Mouse (Mus musculus): ENCODE measurements around the gene Cd151. TPM values are rescaled to one million over a fixed set of nuclear protein-coding genes. Genes with fewer than 3 reads are reported as not detected.
A peak's percentile ranks its signal among the peaks of the same experiment; 100 is the strongest.

Gene Cd151
- total RNA-seq, 2 experiments from 2014 or later: 30.7 to 31.4 TPM

- intact Hi-C loops (cut with DNase I): no loop called here
- H3K27ac ChIP-seq: no peak overlapping the region
- peak in 1 of 2 experiments; percentile 7 for DNase-seq (ENCODE audit: extremely low spot score in 1 of 2, low spot score in 2 of 2)
- H3K4me3 ChIP-seq: no peak overlapping the region
- no peak for TF ChIP-seq CTCF (IDR thresholded peaks at IDR 0.05)
These were observed 19.9 kb downstream of the Cd151 start for GRCm38 (mm10) chr7:141487141-141487540.

- no peak for DNase-seq (ENCODE audit: extremely low spot score in 1 of 2, low spot score in 2 of 2)
- no peak overlapping the region for H3K4me3 ChIP-seq
- intact Hi-C loops (cut with DNase I): no loop called here
- TF ChIP-seq CTCF (IDR thresholded peaks at IDR 0.05): peak; percentile 31
- no peak overlapping the region for H3K27ac ChIP-seq
These were observed 24.0 kb downstream of the Cd151 start for GRCm38 (mm10) chr7:141491151-141491550.

GRCm38 (mm10) chr7:141492738-141493137, 25.5 kb downstream of the Cd151 start:
- intact Hi-C loops (cut with DNase I): no loop called here
- no peak overlapping the region for H3K27ac ChIP-seq
- DNase-seq (ENCODE audit: extremely low spot score in 1 of 2, low spot score in 2 of 2): no peak
- no peak overlapping the region for H3K4me3 ChIP-seq
- no peak for TF ChIP-seq CTCF (IDR thresholded peaks at IDR 0.05)

GRCm38 (mm10) chr7:141493729-141494128, 26.5 kb downstream of the Cd151 start:
- H3K4me3 ChIP-seq: no peak overlapping the region
- intact Hi-C loops (cut with DNase I): no loop called here
- no peak overlapping the region for H3K27ac ChIP-seq
- no peak for DNase-seq (ENCODE audit: extremely low spot score in 1 of 2, low spot score in 2 of 2)
- no peak for TF ChIP-seq CTCF (IDR thresholded peaks at IDR 0.05)

- no peak for TF ChIP-seq CTCF (IDR thresholded peaks at IDR 0.05)
- intact Hi-C loops (cut with DNase I): no loop called here
- H3K27ac ChIP-seq: no peak overlapping the region
- no peak for DNase-seq (ENCODE audit: extremely low spot score in 1 of 2, low spot score in 2 of 2)
- H3K4me3 ChIP-seq: no peak overlapping the region
These were observed 28.2 kb downstream of the Cd151 start for GRCm38 (mm10) chr7:141495379-141495778.

- H3K27ac ChIP-seq: no peak overlapping the region
- DNase-seq (ENCODE audit: extremely low spot score in 1 of 2, low spot score in 2 of 2): no peak
- no peak for TF ChIP-seq CTCF (IDR thresholded peaks at IDR 0.05)
- H3K4me3 ChIP-seq: no peak overlapping the region
- intact Hi-C loops (cut with DNase I): no loop called here
These were observed 28.7 kb downstream of the Cd151 start for GRCm38 (mm10) chr7:141495940-141496339.

- H3K27ac ChIP-seq: no peak overlapping the region
- no peak for TF ChIP-seq CTCF (IDR thresholded peaks at IDR 0.05)
These were observed 30.4 kb downstream of the Cd151 start for GRCm38 (mm10) chr7:141497600-141497999.

GRCm38 (mm10) chr7:141501820-141502555, 34.8 kb downstream of the Cd151 start:
- no peak for TF ChIP-seq CTCF (IDR thresholded peaks at IDR 0.05)
- intact Hi-C loops (cut with DNase I): no loop called here
- Histone ChIP-seq H3K4me3 (no peak overlapping the region), H3K27ac (no peak overlapping the region)
- no peak for DNase-seq (ENCODE audit: extremely low spot score in 1 of 2, low spot score in 2 of 2)

More at GRCm38 (mm10) chr7:141497600-141497999, 30.4 kb downstream of the Cd151 start:
- DNase-seq (ENCODE audit: extremely low spot score in 1 of 2, low spot score in 2 of 2): no peak
- no peak overlapping the region for H3K4me3 ChIP-seq
- intact Hi-C loops (cut with DNase I): no loop called here

GRCm38 (mm10) chr7:141502556-141502905, 35.3 kb downstream of the Cd151 start:
- Histone ChIP-seq H3K27ac (no peak overlapping the region), H3K4me3 (no peak overlapping the region)
- TF ChIP-seq CTCF (IDR thresholded peaks at IDR 0.05): no peak
- intact Hi-C loops (cut with DNase I): no loop called here
- no peak for DNase-seq (ENCODE audit: extremely low spot score in 1 of 2, low spot score in 2 of 2)

GRCm38 (mm10) chr7:141506278-141506677, 39.1 kb downstream of the Cd151 start:
- no peak for DNase-seq (ENCODE audit: extremely low spot score in 1 of 2, low spot score in 2 of 2)
- TF ChIP-seq CTCF (IDR thresholded peaks at IDR 0.05): no peak
- Histone ChIP-seq H3K27ac (no peak overlapping the region), H3K4me3 (no peak overlapping the region)
- intact Hi-C loops (cut with DNase I): no loop called here

GRCm38 (mm10) chr7:141508160-141508559, 41.0 kb downstream of the Cd151 start:
- intact Hi-C loops (cut with DNase I): no loop called here
- H3K4me3 ChIP-seq: no peak overlapping the region
- no peak overlapping the region for H3K27ac ChIP-seq
- TF ChIP-seq CTCF (IDR thresholded peaks at IDR 0.05): no peak
- DNase-seq (ENCODE audit: extremely low spot score in 1 of 2, low spot score in 2 of 2): no peak

GRCm38 (mm10) chr7:141510196-141510595, 43.0 kb downstream of the Cd151 start:
- no peak for TF ChIP-seq CTCF (IDR thresholded peaks at IDR 0.05)
- intact Hi-C loops (cut with DNase I): no loop called here
- Histone ChIP-seq H3K4me3 (no peak overlapping the region), H3K27ac (no peak overlapping the region)
- DNase-seq (ENCODE audit: extremely low spot score in 1 of 2, low spot score in 2 of 2): no peak

GRCm38 (mm10) chr7:141510681-141511191, 43.5 kb downstream of the Cd151 start:
- Histone ChIP-seq H3K4me3 (no peak overlapping the region), H3K27ac (no peak overlapping the region)
- intact Hi-C loops (cut with DNase I): no loop called here
- no peak for DNase-seq (ENCODE audit: extremely low spot score in 1 of 2, low spot score in 2 of 2)
- no peak for TF ChIP-seq CTCF (IDR thresholded peaks at IDR 0.05)
